Mouse (Mus musculus) spleen, embryonic (tissue): Measurements from ENCODE around the gene Fnip1.

Experiments
- CTCF ChIA-PET: fragments of 350-600 bp; sonication (Branson Sonifier 250); formaldehyde crosslinking; loops from one replicate; lab custom pipeline; 2022; lab: Charles Lee

The Fnip1 gene

GRCm38 (mm10) chr11:54456875-54457274 lies 18.9 kb downstream of the Fnip1 start:
- CTCF ChIA-PET: interaction anchor here (0.7 kb wide), 1 partner anchor 36 kb away, joined by 3 read pairs; no protein-coding TSS in a partner anchor

DNA sequence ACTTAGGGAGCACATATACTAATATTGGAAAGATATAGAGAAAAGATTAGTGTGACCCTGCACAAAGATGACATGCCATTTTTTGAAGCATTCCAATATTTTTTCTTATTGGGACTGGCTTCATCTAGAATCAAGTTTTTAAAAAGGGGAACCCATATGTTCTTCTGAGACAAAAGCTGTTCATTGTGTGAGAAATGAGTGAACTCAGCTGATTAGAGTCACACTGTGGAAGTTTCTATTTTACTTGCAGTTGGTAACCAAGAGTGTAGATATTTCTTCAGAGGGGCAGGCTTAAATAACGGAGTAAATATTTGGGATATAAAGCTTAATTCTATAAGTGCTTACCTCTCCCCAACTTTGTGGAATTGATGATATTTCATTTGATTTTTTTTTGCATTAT lies 20.2 kb downstream of the Fnip1 start:
- CTCF ChIA-PET: no interaction called here

- CTCF ChIA-PET: interaction anchor here (0.7 kb wide), 1 partner anchor 108 kb away, joined by 4 read pairs; no protein-coding TSS in a partner anchor
Observed at GRCm38 (mm10) chr11:54464557-54465244, 26.7 kb downstream of the Fnip1 start.

DNA sequence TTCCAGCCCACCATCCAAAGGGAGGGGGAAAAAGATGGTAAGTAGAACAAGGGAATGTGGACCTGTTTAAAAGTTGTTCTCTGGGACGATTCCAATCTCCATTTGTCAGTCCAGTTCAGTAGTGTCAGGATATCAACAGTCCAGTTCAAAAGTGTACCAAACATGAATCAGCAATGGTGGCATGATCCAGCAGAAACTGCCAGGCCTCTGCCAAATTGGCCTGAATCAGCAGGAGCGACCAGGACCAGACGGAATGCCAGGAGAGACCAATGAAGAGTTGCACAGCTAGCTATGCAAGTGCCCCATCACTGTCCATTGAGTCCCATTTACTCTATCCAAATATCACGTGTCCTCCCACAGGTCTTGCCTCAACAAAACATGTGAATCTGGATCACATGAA lies 34.2 kb downstream of the Fnip1 start:
- CTCF ChIA-PET: no interaction called here

DNA sequence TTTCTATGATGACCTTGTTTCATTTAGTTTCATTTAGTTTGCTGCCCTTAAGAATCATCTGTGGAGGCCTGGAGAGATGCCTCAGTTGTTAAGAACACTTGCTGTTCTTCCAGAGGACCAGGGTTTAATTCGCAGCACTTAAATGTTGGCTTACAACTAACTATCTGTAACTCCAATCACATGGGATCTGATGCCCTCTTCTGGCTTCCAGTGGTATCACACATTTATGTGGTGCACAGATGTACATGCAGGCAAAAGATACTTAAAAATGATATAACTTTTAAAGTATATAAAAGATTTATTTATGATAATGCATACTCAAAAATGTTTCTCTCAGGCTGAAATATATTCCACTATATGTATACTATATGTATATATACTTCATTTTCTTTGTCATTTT lies 40.4 kb downstream of the Fnip1 start:
- CTCF ChIA-PET: interaction anchor here (0.6 kb wide), 1 partner anchor 13 kb away, joined by 3 read pairs; no protein-coding TSS in a partner anchor

DNA sequence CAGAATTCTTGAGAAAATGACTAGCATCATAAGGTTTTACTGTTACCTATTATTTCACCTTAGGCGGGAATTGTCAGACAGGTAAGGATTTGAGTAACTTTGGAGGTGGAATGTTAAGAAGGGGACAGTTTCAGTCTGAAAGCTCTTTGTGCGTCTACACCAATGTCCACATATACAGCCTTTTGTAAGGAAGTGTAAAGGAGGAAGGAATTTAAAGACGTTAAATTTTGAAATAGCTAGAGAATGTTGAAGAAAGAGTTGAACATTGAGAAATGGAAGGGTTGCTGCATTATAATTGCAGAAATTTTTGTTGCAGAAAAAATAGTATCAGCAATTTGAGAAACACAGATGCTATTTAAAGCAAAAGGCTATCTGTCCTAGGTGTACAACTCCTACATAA lies 48.0 kb downstream of the Fnip1 start:
- CTCF ChIA-PET: interaction anchor here (0.5 kb wide), 1 partner anchor 168 kb away, joined by 3 read pairs; no protein-coding TSS in a partner anchor

- CTCF ChIA-PET: interaction anchor here (0.7 kb wide), 1 partner anchor 231 kb away, joined by 3 read pairs; no protein-coding TSS in a partner anchor
Observed at GRCm38 (mm10) chr11:54491946-54492558, 54.1 kb downstream of the Fnip1 start.

DNA sequence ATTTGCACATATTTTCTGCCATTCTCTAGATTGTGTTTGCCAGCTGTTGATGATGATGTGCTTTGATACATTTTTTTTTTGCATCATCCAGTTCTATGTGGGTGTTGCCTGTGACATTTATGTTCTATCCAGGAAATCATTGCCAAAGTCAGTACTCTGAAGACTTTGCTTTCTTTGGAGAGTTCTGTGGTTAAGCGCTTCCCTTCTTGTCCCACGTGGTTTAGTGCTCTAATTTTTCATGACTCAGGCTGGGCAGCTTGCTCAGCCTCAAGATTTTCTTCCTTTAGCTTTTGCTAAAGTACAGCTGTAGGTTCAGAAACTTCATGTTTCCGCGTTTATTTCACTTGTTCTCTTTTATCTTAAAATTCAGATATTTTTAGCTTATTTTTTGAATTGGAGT lies 54.6 kb downstream of the Fnip1 start:
- CTCF ChIA-PET: interaction anchor here (0.7 kb wide), 1 partner anchor 230 kb away, joined by 3 read pairs; no protein-coding TSS in a partner anchor

GRCm38 (mm10) chr11:54499838-54500237 lies 61.8 kb downstream of the Fnip1 start:
- CTCF ChIA-PET: no interaction called here

- CTCF ChIA-PET: no interaction called here
Observed at GRCm38 (mm10) chr11:54502546-54503245, 64.7 kb downstream of the Fnip1 start.

- CTCF ChIA-PET: no interaction called here
Observed at GRCm38 (mm10) chr11:54513584-54513983, 75.6 kb downstream of the Fnip1 start.

- CTCF ChIA-PET: interaction anchor here (1.3 kb wide), 1 partner anchor 12 kb away, joined by 3 read pairs; no protein-coding TSS in a partner anchor
Observed at GRCm38 (mm10) chr11:54521927-54522528, 84.0 kb downstream of the Fnip1 start.

DNA sequence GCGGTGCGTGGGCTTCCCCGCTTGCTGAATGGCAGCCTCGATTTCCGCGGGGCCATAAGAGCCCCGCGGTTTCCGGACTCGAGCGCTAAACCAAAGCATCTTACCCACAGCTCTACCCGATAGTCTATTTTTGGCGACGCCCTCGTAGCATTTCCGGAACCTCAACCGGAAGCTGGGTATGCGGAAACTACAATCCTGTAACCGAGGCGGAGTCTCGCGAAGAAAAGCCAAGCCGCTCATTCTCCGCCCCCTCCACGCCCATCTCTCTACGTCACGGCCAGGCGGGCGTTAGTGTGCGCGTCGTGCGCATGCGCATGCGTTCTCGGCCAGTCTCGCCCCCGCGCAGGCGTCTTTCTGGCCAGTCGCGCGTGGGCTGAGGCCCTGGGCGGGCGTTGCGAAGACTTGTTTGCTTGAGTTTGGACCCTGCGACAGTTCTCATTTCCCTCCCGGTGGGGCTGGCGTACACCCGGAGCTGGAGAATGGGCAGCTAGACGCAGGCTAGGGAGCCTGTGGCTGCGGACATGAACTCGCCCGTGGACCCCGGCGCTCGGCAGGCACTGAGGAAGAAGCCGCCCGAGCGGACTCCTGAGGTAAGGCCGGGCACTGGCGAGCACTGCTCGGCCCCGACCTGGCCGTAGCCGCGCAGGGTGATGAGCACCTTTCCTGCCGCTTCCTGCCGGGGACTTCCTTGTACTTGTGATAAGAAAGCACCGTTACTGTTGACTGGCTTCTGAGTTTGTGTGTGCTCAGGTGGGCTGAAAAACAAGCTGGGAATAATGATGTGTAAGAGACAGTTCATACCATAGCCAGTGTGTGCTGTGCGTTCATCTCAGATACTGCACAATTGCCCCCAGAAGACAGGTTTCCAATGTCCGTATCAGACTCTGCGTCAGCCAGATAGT lies 84.8 kb downstream of the Fnip1 start, which contains the start of gene Rapgef6:
Rapgef6 (plus strand) TSS at position 319 of the 902 bp plus-strand sequence.
- CTCF ChIA-PET: interaction anchor here (1.3 kb wide), 1 partner anchor 11 kb away, joined by 3 read pairs; no protein-coding TSS in a partner anchor

GRCm38 (mm10) chr11:54523431-54524001 lies 85.5 kb downstream of the Fnip1 start:
- CTCF ChIA-PET: interaction anchor here (1.3 kb wide), 1 partner anchor 10 kb away, joined by 3 read pairs; no protein-coding TSS in a partner anchor

GRCm38 (mm10) chr11:54528002-54528401 lies 90.0 kb downstream of the Fnip1 start:
- CTCF ChIA-PET: interaction anchor here (0.7 kb wide), 2 partner anchors 41 to 73 kb away, joined by 4 to 25 read pairs; no protein-coding TSS in a partner anchor

- CTCF ChIA-PET: no interaction called here
Observed at GRCm38 (mm10) chr11:54530391-54530790, 92.4 kb downstream of the Fnip1 start.

- CTCF ChIA-PET: interaction anchor here (1.5 kb wide), 1 partner anchor 10 kb away, joined by 3 read pairs; no protein-coding TSS in a partner anchor
Observed at GRCm38 (mm10) chr11:54530916-54531315, 92.9 kb downstream of the Fnip1 start.

GRCm38 (mm10) chr11:54533834-54534233 lies 95.8 kb downstream of the Fnip1 start:
- CTCF ChIA-PET: interaction anchor here (1.0 to 1.6 kb wide), 2 partner anchors 9 to 11 kb away, joined by 3 read pairs; partner anchors contain the start of gene Rapgef6

DNA sequence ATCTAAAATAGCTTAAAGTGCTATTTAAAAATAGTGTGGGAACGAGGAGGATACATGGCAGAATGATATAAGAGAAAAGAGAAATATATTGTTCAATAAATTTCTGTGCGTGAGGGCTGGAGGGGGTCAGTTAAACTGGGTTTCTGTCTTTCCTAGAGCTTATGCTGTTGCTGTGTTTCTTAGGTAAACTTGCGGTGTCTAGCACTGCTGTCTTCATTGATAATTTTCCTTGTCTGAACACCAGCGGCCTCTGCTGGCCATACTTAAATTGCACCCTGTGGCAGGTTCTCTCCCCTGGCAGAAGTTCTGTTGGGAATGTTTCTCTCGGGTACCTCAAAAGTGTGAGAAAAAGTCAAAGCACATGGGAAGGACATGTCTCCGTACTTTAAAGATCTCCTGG lies 96.9 kb downstream of the Fnip1 start:
- CTCF ChIA-PET: interaction anchor here (0.5 to 1.5 kb wide), 4 partner anchors 8 to 277 kb away, joined by 3 to 5 read pairs (median 4); no protein-coding TSS in a partner anchor
